ENCODE assay signal across 8 mouse cellular contexts in the genomic region with DNA sequence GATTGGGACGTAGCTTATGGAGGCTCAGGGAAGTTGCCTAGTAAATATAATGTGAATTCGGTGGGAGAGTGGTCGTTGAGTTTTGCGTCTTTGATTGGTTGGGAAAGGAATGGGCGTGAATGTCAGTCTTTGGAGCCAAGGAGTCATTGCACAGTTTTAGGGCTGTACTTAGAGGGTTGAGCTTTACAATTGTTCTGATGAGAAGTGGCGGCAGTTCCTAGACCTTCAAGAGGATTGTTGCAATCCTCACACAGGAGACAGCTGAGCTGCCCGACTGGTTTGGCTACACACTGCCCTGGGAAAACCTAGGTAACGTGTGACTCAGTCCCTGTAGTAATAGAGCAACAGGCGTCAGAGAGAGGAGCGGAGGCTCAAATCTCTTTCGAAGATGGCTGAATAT. TPM values are rescaled to one million over a fixed set of nuclear protein-coding genes. Genes with fewer than 3 reads are reported as not detected.
DNase-seq lines count a peak whose midpoint lies in the region; ATAC-seq and TF ChIP-seq lines count a peak whose summit lies in the region.

No protein-coding gene starts in this region.

- no peak for DNase-seq in left cerebral cortex, adult 2 months (ENCODE audit: extremely low spot score in 1 of 2, low spot score in 2 of 2)
- no peak for DNase-seq in left cerebral cortex, postnatal 4 days
- DNase-seq in adrenal gland, postnatal 10 days: peak; percentile 45
- DNase-seq in hindbrain, embryonic 10.5 days (ENCODE audit: low spot score): no peak
- DNase-seq in lung, embryonic 14.5 days: peak; percentile 48
- peak; percentile 69 for DNase-seq in stomach, postnatal 0 days (ENCODE audit: low spot score)
- no peak for DNase-seq in yolk sac, embryonic 10.5 days (ENCODE audit: low spot score)
- no peak for DNase-seq in B cell, adult 2 months

- 47% methylated on average over 11 of the region's 11 CpGs for WGBS in hindbrain, embryonic 10.5 days
- WGBS in lung, embryonic 14.5 days: 21% methylated on average over 11 of the region's 11 CpGs
- WGBS in stomach, postnatal 0 days: 14% methylated on average over 11 of the region's 11 CpGs

- TF ChIP-seq CTCF in left cerebral cortex, adult 2 months (IDR thresholded peaks at IDR 0.05): no peak
- no peak for TF ChIP-seq CTCF in lung, embryonic 14.5 days (IDR thresholded peaks at IDR 0.05; ENCODE audit: low read depth)
- TF ChIP-seq CTCF in stomach, postnatal 0 days (IDR thresholded peaks at IDR 0.05; ENCODE audit: low read depth): no peak

- peaks cover 18% of the 10 kb centered on the region for H3K4me1 ChIP-seq in hindbrain, embryonic 10.5 days (replicated peaks)
- peaks cover 8% of the 10 kb centered on the region; the same call in 1 of the 2 replicates for H3K4me1 ChIP-seq in lung, embryonic 14.5 days (ENCODE audit: insufficient read depth)
- H3K4me1 ChIP-seq in stomach, postnatal 0 days (replicated peaks; ENCODE audit: control insufficient read depth, insufficient read depth): peaks cover 4% of the 10 kb centered on the region; the same call in 1 of the 2 replicates

- no peak for TF ChIP-seq EP300 in stomach, postnatal 0 days (optimal IDR thresholded peaks at IDR 0.05)

- ATAC-seq in lung, embryonic 14.5 days (ENCODE audit: insufficient read depth): peak; percentile 26; the same call in 1 of the 2 replicates
- peak; percentile 75 for ATAC-seq in stomach, postnatal 0 days (ENCODE audit: low FRiP score, low TSS enrichment)

- H3K4me2 ChIP-seq in lung, embryonic 14.5 days: peak overlapping the region; percentile 87
- peak overlapping the region; percentile 84 for H3K4me2 ChIP-seq in stomach, postnatal 0 days (replicated peaks; ENCODE audit: low read depth)

- no peaks in the 10 kb centered on the region for H3K36me3 ChIP-seq in hindbrain, embryonic 10.5 days
- H3K36me3 ChIP-seq in lung, embryonic 14.5 days (ENCODE audit: insufficient read depth): no peaks in the 10 kb centered on the region
- H3K36me3 ChIP-seq in stomach, postnatal 0 days (ENCODE audit: control insufficient read depth, insufficient read depth, low read length): no peaks in the 10 kb centered on the region

- no peaks in the 10 kb centered on the region for H3K9me3 ChIP-seq in hindbrain, embryonic 10.5 days
- no peaks in the 10 kb centered on the region for H3K9me3 ChIP-seq in lung, embryonic 14.5 days (ENCODE audit: low read depth, low read length)
- H3K9me3 ChIP-seq in stomach, postnatal 0 days (ENCODE audit: control insufficient read depth, low read length): no peaks in the 10 kb centered on the region

- H3K4me3 ChIP-seq in left cerebral cortex, adult 2 months: peak overlapping the region; percentile 97
- peak overlapping the region; percentile 99 for H3K4me3 ChIP-seq in hindbrain, embryonic 10.5 days
- H3K4me3 ChIP-seq in lung, embryonic 14.5 days (ENCODE audit: low read depth, low read length): peak overlapping the region; percentile 98
- peak overlapping the region; percentile 100 for H3K4me3 ChIP-seq in stomach, postnatal 0 days (ENCODE audit: low read depth, low read length)

- H3K27ac ChIP-seq in left cerebral cortex, adult 2 months: no peak overlapping the region
- H3K27ac ChIP-seq in hindbrain, embryonic 10.5 days: peak overlapping the region; percentile 91
- no peak overlapping the region for H3K27ac ChIP-seq in lung, embryonic 14.5 days (ENCODE audit: low read depth)
- peak overlapping the region; percentile 40; the same call in 1 of the 2 replicates for H3K27ac ChIP-seq in stomach, postnatal 0 days (replicated peaks)

- H3K9ac ChIP-seq in lung, embryonic 14.5 days: peak overlapping the region; percentile 97
- peak overlapping the region; percentile 99 for H3K9ac ChIP-seq in stomach, postnatal 0 days (ENCODE audit: low read length)

- no peaks in the 10 kb centered on the region for H3K27me3 ChIP-seq in hindbrain, embryonic 10.5 days (ENCODE audit: insufficient read depth, poor library complexity, severe bottlenecking)
- no peaks in the 10 kb centered on the region for H3K27me3 ChIP-seq in lung, embryonic 14.5 days (ENCODE audit: insufficient read depth, low read length)
- H3K27me3 ChIP-seq in stomach, postnatal 0 days (ENCODE audit: control insufficient read depth, insufficient read depth, low read length): no peaks in the 10 kb centered on the region

- intact Hi-C loops in left cerebral cortex, adult 2 months (cut with DNase I): no loop called here
- intact Hi-C loops in left cerebral cortex, postnatal 4 days (cut with DNase I): no loop called here

RNA-seq across cellular contexts. Expression of gene Arl8b, which starts 1.2 kb away (rescaled TPM):
- 100 to 1,000 TPM; 200 to 203 TPM for total RNA-seq in left cerebral cortex, adult 2 months (2021)
- total RNA-seq in left cerebral cortex, postnatal 4 days (2021): 100 to 1,000 TPM; 112 to 122 TPM
- 100 to 1,000 TPM; 101 to 103 TPM for total RNA-seq in adrenal gland, postnatal 10 days (2021)
- 63.5 and 65.9 TPM in 2 replicates for polyA plus RNA-seq in hindbrain, embryonic 10.5 days (2016; fragmentation: Nextera tagmentation; extraction: Ambion mirVana)
- polyA plus RNA-seq in lung, embryonic 14.5 days (2014; fragmentation: Nextera tagmentation; extraction: Ambion mirVana): 77.9 and 79.6 TPM in 2 replicates
- 57.5 and 60.5 TPM in 2 replicates for polyA plus RNA-seq in stomach, postnatal 0 days (2015; fragmentation: Nextera tagmentation; extraction: Ambion mirVana)

RNA-seq across cellular contexts. Expression of gene Edem1, which starts 44.4 kb away (rescaled TPM):
- total RNA-seq in left cerebral cortex, adult 2 months (2021): 10 to 100 TPM; 17.1 to 18.1 TPM
- 10 to 100 TPM; 40.0 to 48.9 TPM for total RNA-seq in left cerebral cortex, postnatal 4 days (2021)
- total RNA-seq in adrenal gland, postnatal 10 days (2021): 10 to 100 TPM; 55.7 to 56.7 TPM
- 16.7 and 16.8 TPM in 2 replicates for polyA plus RNA-seq in hindbrain, embryonic 10.5 days (2016; fragmentation: Nextera tagmentation; extraction: Ambion mirVana)
- polyA plus RNA-seq in lung, embryonic 14.5 days (2014; fragmentation: Nextera tagmentation; extraction: Ambion mirVana): 36.4 and 41.5 TPM in 2 replicates
- 34.8 and 35.8 TPM in 2 replicates for polyA plus RNA-seq in stomach, postnatal 0 days (2015; fragmentation: Nextera tagmentation; extraction: Ambion mirVana)

Comparison
In these comparisons a context has a peak if more than half of its experiments do, and no peak if none do; other contexts are left out.
1. DNase-seq: peak in adrenal gland, postnatal 10 days (single experiment), lung, embryonic 14.5 days (single experiment) and stomach, postnatal 0 days (single experiment); none in left cerebral cortex, adult 2 months (0 of 2), left cerebral cortex, postnatal 4 days (single experiment), hindbrain, embryonic 10.5 days (single experiment), yolk sac, embryonic 10.5 days (single experiment) and B cell, adult 2 months (0 of 2).
2. H3K27ac ChIP-seq: peak in hindbrain, embryonic 10.5 days (single experiment) and stomach, postnatal 0 days (single experiment); none in left cerebral cortex, adult 2 months (single experiment) and lung, embryonic 14.5 days (single experiment).
3. Peak in every context shown above with its lines, with median percentiles within 50 percentile points of each other: H3K4me3 ChIP-seq.